Mouse (Mus musculus) CD4-positive, CD25-positive, alpha-beta regulatory T cell, adult 4 months (primary cell): ENCODE results near the gene Rap2b. TPM values are rescaled to one million over a fixed set of nuclear protein-coding genes. Genes with fewer than 3 reads are reported as not detected.

ENCODE experiments used
- ATAC-seq: one replicate; pipeline ENCODE4 v1.8.0; 2017
- polyA plus RNA-seq, 2 experiments: library from polyadenylated mRNA; unstranded; fragments of 100-300 nt; shearing (Covaris generic); gene quantifications; one replicate each; pipeline ENCODE4 v1.2.1; 2017

Gene Rap2b
- polyA plus RNA-seq = 10 to 100 TPM; 13.5 to 17.8 TPM

DNA sequence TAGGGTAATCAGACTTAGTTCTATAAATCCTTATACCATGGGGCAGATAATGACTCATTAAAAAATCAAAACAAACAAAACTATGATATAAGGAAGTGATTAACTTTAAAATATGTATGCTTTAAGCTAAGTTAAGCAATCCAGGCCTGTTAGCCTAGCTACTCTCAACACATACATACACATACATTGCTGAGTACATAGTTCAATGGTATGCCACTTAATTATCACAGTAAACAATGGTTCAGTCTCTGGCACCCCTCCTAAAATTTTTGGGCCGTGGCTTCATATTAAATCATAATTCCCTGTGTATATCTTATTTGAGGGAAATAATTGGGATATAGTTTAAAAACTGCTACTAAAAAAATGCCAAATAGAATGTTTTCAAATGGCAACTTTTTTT, at the start of gene Rap2b:
Rap2b (plus strand) TSS at position 301 of the 400 bp plus-strand sequence.
- no peak for ATAC-seq

GRCm38 (mm10) chr3:61315002-61315401, 46.4 kb upstream of the Rap2b start:
- no peak for ATAC-seq

- ATAC-seq = no peak
Observed at GRCm38 (mm10) chr3:61320031-61320430, 41.4 kb upstream of the Rap2b start.

DNA sequence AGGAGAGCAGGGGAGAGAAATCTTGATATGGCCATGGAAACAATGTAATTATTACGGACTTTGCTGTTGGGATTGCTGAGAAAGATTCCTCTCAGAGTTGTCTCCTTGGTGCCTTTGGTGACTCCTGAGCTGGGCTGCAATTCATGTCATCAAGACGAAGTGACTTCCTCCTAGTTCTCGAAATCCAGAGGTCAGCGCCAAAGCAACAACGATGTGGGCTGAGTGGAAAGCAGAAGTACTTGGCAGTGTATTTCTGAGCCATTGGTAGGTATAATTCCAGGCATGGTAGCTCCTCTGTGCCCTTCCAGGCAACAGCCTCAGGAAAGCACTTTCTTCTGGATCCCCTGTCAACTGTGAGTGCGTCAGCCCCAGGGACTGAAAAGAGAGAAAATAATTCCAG, 39.8 kb upstream of the Rap2b start:
- ATAC-seq = no peak

GRCm38 (mm10) chr3:61336205-61336604, 25.2 kb upstream of the Rap2b start:
- ATAC-seq = no peak

DNA sequence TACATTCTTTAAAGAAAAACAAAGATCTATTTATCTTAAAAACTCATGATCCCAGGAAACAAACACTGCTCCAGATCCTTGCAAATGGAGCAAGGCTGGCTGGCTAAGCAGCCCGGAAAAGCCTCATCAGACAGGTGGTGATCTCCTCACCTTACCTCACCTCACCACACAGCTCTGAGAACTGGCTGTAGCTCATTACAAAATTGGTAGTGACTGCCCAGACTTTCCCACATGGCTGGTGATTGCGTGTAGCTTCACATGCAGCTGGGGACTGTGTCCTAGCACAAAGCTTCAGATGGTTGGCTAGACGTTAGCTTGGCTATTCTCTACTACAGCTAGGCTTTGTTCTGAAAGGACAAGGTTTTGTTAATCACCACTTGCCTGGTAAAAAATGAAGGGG, 24.2 kb upstream of the Rap2b start:
- no peak for ATAC-seq

DNA sequence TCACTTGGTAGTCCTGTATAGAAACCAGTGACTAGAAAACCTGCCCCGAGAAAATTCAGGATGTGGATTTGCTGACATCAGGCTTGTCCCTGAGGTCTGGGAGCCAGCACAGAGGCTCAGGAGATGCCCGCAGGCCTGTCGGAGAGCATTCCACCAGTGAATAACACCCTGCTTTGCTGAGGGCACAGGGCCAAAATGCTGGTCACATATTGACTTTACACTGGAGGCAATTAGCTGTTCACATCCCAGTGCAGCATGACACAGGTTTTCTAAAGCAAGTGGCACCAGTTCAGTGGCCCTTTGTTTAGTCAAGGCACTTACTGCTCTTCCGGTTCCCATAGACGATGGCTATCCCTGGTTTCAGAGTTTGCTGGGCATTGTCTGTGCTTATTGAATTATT, 21.1 kb upstream of the Rap2b start:
- ATAC-seq = no peak

DNA sequence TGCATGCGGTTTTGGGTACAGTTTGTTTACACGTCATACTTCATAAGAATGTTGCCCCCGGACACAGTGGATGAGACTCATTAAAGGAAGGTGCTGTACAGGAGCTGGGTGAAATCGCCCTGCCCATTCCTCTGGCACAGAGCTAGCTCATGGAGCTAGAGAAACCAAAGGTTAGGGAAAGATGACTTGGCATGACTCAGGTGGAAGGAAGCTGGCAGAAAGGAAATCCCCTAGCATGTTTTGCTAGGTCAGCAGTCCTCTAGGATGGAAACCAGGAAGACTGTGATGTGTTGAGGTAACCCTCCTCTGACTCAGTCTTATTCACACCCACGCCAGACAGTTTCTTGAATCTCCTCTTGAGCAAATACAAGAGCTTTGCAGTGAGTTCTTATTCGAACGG, 17.4 kb upstream of the Rap2b start:
- no peak for ATAC-seq

DNA sequence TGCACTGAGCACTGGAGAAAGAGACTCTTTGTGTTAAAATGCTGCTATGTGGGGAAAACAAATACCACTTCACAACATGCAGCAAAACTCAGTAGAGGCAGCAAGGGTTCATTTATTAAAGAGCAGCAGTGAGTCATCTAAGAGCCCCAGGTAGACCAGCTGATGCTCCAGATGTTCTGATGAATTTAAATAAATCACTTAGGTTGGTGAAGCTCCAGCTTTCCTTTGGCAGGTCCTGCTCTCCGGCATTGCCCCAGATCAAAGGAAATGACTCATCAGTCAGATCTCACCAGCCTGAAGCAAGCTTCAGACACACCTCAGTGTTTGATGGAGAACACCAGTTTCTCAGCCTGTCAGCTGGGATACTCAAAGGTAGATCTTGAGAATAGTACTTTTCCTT, 15.8 kb upstream of the Rap2b start:
- ATAC-seq = no peak

GRCm38 (mm10) chr3:61348036-61348614, 13.3 kb upstream of the Rap2b start:
- no peak for ATAC-seq

GRCm38 (mm10) chr3:61349433-61349832, 12.0 kb upstream of the Rap2b start:
- no peak for ATAC-seq

DNA sequence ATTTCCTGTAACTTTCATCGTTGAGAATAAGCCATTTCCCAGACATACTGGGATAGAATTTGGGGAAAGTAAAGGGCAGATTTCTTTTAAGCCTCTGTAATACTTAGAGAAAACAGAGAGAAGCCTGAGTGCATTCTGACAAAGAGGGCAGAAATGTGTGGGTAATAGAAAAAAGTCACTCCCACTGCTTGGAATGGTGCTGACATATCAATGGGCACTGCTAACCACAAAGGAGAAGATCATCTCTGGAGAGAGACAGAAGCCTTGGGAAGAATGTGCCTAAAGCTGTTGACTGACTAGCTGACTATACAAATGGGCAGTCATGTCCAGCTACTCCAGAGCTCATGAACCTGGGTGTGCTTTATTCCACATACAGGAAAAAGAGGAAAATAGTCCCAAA, 6.0 kb upstream of the Rap2b start:
- ATAC-seq = no peak

DNA sequence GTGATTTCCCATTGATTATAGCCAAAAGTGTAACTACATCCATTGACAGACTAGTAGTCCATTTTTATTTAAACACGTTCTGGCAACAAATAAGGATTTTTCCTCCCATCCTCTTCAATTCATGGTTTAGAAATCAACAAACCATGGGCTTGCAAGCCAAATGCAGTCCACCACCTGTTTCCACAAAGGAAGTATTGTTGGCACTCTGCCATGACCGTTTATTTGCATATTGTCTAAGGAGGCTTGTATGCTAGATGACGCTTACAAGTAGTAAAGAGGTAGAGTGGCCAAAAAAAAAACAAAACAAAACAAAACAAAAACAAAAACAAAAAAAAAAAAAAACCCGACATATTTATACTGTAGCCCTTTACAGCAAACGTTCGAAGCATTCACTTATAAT, 3.3 kb upstream of the Rap2b start:
- no peak for ATAC-seq

DNA sequence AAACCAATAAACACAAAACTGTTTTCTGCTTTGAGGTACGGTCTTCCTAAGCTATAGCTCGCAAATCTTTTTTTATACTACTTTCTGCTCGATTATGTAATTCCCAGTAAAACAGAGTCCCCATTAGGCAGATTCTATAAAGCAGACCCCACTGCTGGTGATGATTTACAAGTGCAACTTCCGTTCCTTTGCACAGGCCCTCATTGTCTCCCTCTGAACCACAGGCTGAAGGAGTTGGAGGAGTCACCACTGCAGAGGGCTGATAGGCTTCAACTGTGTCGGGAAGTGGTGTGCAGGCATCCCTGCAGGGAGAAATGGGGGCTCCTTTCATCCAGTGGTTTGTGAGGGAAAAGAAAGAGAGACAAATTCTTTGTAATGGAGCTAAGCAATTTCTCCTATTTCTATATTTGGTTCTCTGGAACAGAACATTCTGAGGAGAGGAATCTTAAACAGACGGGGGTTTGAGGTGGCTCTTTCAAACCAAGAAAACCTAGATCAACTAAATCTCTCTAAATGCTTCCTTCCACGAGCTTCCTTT, 2.6 kb upstream of the Rap2b start:
- ATAC-seq = no peak

- ATAC-seq = no peak
Observed at GRCm38 (mm10) chr3:61362821-61363160, 1.4 kb downstream of the Rap2b start.

DNA sequence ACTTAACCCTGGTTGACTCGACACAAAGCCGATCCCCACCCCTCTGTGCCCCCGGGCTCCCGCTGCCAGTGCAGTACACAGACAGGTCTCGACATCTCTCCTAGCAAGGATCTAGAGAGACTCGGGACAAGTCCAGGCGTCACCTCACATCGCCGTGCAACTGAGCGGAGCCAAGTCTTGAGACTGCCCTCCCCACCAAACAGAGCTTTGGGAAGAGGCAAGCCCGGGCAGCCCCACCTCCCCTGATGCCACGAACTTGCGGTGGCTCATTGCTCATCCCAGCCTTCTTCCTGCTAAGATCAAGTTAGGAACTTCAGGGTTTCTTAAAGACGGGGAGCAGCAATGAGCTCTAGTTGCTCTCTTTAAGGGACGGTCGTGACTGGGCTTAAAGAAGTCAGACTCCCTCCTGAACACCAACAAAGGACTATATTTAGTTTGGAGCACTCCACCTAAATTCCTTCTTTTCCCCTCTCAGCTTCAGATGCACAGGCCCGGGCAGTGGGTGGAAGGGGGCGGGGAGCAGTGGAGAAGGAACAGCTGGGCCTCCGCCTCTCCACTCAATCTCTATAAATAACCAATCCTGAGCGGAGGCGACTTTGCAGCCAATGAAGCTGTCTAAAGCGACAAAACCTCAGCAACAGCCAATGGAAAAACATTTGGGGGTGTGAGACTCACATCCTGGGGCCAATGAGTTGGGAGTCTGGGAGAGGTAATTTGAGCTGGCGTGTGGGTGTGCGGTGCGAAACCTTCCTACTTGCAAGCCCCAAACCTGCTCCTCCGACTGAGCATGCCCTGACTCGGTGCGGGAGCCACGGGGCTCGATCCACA, 1.9 kb downstream of the Rap2b start:
- peak; percentile 74 for ATAC-seq

GRCm38 (mm10) chr3:61363989-61364660, 2.7 kb downstream of the Rap2b start:
- ATAC-seq = peak; percentile 51

DNA sequence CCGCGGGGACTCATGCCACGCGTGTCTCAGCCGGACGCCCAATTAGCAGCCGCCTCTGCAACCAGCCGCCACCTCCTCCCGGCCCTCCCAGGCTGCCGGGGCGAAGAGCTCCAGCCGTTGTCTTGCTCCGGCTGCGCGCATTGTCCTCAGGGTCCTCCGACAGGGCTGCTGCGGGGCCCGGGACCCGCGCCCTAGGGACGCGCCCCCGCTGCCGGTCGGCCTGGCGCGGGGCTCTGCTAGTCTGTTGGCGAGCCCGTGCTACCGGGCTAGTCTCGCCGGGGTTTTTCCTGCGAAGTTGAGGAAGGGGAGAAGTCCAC, 3.2 kb downstream of the Rap2b start:
- peak; percentile 18 for ATAC-seq

- peak; percentile 3 for ATAC-seq
Observed at GRCm38 (mm10) chr3:61364978-61365778, 3.7 kb downstream of the Rap2b start.

DNA sequence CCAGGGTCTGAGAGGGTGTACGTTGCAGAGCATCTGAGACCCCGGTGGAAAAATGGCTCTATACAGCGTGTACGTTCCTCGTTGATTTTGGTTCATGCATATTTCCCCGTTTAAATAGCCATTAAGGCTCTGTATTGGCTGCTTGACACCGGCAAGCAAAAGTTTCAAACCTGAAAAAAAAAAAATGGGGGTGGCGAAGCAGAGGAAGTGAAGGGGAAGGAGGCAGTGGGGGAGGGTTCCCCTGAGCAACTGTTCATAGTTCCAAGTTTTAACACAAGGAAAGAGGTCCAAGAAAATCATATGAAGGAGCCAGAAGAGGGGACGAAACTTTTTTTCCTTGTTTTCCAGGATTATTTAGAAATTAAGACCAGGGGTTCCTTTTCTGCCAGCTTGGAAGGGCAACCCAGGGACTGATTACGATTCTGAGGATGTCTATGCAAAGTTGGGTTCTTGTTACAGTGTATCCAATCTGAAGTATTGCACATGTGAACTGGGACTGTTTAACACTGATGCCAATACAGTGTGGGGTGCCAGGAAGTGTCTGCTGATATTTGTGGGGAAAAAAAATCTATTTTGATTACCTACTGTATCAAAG, 4.4 kb downstream of the Rap2b start, which contains the start of gene B430305J03Rik:
B430305J03Rik (minus strand) TSS at position 173 of the 595 bp plus-strand sequence.
- ATAC-seq = peak; percentile 30

- no peak for ATAC-seq
Observed at GRCm38 (mm10) chr3:61368446-61368845, 7.0 kb downstream of the Rap2b start.

DNA sequence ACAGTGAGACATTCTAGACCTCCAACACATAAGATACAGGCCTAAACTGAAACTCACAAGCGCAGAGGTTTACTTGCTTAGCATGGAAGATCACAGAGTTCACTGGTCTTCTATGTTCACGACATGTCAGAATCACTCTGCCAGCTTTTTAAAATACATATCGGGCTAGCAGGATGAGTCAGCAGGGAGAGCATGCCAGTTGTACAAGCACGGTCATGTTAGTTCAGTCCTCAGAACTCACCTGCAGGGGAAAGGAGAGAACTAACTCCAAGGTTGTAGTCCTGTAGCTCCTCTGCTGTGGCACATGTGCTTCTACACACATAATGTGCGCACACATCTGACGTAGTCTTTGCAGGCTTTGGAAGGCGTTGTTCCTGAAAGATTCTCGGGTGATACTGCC, 14.6 kb downstream of the Rap2b start:
- no peak for ATAC-seq
